Mouse (Mus musculus): ENCODE measurements around the gene Fstl4.

The Fstl4 gene

DNA sequence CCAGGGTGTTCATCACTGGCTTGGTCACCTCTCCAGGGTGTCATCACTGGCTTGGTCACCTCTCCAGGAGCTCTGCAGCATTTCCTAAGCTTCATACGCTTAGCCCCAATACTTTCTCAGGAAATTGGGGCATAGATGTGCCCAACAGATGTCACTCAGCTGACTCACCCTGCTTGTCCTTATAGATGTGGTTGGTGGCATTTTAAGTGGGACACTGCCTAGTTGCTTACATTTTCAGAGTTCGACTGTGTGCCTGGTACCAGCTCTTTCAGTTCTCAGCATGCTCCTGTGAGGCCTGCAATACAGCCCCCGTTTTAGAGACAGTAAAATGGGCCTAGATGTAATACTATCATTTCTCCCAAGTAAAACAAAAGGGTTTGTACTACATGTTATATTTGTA, 8.6 kb downstream of the Fstl4 start:
- DNase-seq (ENCODE audit: low spot score), result no peak

DNA sequence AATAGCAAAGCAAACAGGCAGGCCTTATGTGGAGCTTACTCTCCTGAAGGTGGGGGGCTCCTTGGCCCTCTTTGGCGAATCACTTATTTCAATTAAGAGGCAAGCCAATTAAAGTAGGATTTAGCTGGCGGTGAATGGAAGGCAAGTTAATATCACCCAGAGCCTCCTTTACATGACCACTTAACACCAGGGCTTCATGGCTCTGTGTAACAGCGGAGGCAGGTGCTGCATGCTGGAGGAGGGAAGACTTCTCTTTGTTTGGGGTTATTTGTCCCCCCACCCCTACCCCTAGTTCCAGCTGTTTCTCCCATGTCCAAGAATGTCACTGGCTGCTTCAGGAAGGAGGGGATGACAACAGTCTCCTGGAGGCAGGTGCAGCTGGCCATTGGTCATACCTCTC, 10.9 kb downstream of the Fstl4 start:
- DNase-seq (ENCODE audit: low spot score), result no peak

DNA sequence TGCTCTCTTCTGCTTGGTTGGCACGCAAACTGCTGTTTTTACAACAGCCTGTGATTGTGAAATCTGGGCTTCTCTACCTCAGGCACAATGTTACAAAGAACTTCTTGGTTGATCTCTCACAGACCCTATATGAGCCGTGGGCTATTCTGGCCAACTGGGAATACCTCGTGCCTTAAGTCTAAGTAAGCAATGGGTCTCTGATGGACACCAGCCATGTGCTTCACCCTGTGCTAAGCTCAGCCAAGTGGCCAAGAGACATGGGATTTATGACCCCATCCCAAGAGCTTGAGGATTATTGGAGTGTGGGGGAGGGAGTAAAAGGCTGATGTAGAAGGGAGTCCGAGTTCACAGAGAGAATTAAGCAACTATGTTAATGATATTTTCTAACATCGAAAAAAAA, 18.0 kb downstream of the Fstl4 start:
- no peak for DNase-seq (ENCODE audit: low spot score)

DNA sequence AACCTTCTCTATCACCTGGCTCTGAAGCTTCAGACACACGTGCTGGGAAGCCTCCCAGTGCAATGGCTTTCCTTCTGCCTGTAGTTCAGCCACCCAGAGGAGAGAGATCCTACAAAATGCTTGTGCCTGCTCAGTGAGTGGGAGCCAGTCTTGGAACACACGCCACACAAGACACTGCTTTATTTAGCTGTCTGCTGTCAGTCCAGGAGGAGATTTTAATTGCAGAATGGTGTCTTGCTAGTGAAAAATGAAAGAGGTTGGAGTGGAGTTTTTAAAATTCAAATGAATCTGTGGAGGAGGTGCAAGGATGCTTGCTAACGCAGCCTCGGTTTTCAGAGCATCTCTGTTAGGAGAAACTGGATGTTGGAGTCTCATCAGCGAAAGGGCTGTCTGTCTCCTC, 29.9 kb downstream of the Fstl4 start:
- no peak for DNase-seq (ENCODE audit: low spot score)

DNA sequence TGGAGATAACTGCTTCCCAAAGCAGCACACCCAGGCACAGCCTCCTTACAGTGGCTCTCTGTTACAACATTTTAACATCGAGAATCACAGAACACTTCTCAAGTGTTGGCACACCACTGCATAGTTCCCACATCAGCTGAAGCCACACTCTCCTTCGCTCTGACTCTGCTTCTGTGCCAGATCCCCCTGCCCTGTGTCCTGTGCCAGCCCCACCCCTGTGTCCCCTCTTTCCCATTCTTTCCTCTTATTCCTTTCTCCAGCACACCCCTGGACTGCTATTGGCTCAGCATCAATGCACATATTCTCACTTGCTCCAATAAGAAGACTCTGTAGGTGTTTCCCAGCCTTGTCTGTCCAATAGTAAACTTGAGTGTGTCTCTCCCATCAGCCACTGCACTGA, 45.1 kb downstream of the Fstl4 start:
- no peak for DNase-seq (ENCODE audit: low spot score)

DNA sequence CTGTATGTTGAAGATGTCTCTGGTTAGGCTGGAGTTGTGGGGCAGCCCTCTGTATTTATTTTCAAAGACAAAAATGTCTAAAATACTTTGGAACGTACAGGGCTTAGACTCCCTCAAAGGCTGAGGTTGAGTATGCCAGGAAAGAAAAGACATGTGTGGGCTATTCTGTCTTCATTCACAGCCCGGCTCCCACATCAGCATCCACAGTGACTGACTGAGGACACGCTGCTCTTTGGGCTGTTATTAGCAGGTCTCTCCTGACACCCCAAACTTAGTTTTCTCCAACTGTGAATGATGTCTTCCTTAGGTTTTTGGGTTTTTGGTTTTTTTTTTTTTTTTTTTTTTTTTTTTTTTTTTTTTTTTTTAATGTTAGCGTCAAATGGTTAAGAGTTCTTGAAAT, 51.6 kb downstream of the Fstl4 start:
- DNase-seq (ENCODE audit: low spot score), result no peak

DNA sequence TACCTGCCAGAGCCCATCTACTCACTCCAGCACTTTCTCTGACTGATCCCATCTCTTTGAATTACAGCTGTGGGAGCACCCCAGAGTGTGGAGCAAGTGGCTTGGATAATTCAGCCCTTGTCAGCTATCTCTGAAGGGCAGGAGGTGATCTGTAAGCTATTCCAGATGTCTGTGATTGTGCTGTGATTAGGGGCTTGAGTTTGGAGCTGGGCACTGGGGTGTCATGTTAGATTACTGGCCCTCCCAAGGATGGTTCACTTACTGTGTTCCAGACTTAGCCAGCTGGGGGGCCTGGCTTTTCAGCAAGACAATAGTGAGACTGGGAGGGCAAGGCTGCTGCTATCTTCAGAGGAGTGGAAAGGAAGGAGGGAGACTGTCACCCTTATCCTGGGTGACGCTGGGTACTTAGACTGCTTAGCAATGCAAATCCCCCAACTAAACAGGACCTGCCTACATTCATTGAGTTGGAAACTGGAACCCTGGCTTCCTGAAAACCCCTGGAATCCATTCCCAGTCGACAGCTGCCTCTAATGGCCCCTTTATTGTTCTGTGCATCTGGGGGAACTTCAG, 56.0 kb downstream of the Fstl4 start:
- DNase-seq (ENCODE audit: low spot score), result peak; percentile 42

DNA sequence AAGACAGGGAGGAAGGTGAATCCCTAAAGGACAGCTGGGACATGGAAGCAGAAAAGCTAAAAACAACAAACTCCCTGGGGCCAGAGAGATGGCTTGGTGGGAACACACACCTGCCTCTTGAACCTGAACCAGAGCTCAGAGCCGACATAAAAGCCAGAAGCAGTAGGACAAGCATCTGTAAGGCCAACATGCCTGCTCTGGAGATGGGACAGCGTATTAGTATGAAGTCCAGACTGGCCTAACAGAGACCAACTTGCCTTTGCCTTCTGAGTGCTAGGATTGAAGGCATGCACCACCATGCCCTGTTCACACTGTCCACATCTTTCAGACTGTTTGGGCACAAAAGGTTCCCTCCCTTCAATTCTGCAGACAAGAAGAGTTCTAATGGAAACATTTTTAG, 62.2 kb downstream of the Fstl4 start:
- DNase-seq (ENCODE audit: low spot score), result no peak

DNA sequence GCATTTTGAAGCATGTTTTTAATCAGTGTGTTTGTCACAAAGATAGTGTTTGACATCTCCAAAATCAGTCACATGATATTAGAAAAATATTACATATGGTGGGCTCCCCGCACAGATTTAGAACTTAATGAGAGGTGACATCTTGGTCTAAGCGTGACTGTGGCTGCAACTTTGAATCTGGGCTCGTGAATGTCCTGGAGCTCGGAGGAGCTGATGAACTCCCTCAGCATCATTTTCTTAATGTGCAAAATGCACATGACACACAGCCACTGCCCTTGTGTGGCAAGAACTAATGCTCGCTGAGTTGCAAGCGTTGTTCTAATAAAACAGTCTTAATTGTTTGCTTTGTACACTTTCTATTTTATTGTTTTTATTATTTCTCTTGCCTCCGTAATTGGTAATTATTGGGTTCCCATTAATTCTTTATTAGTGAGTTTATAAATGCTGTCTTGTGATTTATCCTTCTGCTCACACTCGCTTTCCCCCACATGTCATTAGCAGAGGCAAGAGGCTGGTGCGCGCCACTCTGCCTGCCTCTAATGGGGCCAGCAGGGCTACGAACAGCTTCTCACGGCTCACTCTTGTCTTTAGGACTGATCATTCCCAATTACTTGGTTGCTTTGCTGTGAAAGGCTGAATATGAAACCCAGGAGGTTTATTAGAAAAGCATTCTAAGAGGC, 67.3 kb downstream of the Fstl4 start:
- DNase-seq (ENCODE audit: low spot score), result peak; percentile 85

DNA sequence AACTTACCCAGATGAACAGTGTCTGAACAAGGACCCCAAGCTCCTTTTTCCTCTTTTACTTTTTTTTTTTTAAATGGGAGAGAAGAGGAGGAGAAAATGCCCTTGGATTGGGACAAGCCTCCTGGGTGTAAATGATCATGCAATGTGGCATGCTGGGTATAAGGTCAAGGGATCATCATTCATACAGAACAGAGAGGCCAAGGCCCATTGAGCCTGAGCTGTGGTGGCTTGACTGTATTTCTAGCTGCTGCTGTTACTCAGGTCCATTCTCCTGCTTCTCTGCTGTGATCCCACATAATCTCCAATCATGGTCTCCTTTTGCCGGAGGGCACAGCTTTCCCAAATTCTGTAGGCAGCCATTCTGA, 67.9 kb downstream of the Fstl4 start:
- peak; percentile 72 for DNase-seq (ENCODE audit: low spot score)

DNA sequence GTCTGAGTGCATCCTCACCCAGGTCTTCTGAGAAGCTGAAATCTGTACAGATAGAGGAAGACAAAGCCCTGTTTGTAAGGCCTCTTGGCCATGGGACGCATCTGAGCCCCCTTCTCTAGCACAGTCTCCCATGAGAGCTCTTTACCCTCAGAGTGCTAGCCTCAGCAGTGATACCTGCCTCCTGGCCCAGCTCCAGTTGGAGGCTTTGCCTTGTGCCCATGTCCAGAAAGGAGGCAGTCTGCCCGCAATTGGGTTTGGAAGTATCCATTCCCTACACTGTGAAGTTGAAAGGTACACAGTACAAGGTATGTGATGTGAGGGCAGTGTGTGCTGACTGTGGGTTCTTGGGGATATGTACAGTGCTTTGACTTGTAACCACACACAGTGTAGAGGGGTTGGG, 84.3 kb downstream of the Fstl4 start:
- DNase-seq (ENCODE audit: low spot score), result no peak

DNA sequence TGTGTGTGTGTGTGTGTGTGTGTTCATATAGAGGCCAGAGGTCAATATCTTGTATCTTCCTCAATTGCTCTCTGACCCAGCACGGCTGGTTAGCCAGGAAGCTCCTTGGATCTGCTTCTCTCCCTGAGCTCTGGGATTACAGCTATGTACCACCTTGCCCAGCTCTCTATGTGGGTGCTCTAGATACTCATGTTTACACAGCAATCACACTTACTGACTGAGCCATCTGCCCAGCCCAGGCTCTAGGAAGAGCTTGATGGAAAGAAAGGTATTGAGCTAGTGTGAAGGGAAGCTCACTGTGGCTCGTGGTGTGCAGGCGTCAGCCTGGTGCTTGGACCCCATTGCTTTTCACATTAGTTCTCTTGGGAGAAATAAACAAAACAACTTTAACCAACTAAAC, 85.6 kb downstream of the Fstl4 start:
- no peak for DNase-seq (ENCODE audit: low spot score)

DNA sequence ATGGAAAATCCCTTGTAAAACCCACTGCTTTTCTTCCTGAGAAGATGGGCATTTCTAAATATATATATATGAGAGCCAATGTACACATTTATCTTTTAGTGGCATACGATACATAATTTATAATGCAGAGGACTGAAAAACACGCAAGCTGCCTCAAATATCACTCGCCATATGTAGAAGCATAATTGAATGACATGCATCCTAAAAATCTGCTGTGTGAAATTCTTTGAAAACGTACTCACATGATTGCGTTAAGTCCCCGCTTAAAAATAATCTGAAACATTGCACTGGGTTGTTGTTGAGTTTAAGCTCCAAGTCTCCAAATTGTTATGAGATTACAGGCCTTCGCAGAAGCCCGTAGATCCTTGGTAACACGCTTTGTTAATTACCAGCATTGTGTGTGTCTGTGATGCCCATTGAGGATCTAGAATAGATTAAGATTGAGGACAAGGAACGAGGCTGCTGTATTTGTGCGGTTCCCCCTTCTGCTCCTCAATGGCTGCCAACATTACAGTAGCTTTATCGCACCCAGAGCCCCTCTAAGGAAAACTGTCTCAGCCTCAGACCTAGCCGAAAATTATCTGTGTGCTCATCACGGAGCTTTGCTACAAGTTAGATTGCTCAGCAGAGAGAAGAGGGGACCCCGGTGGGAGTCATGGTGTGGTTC, 108.5 kb downstream of the Fstl4 start:
- DNase-seq (ENCODE audit: low spot score), result no peak

DNA sequence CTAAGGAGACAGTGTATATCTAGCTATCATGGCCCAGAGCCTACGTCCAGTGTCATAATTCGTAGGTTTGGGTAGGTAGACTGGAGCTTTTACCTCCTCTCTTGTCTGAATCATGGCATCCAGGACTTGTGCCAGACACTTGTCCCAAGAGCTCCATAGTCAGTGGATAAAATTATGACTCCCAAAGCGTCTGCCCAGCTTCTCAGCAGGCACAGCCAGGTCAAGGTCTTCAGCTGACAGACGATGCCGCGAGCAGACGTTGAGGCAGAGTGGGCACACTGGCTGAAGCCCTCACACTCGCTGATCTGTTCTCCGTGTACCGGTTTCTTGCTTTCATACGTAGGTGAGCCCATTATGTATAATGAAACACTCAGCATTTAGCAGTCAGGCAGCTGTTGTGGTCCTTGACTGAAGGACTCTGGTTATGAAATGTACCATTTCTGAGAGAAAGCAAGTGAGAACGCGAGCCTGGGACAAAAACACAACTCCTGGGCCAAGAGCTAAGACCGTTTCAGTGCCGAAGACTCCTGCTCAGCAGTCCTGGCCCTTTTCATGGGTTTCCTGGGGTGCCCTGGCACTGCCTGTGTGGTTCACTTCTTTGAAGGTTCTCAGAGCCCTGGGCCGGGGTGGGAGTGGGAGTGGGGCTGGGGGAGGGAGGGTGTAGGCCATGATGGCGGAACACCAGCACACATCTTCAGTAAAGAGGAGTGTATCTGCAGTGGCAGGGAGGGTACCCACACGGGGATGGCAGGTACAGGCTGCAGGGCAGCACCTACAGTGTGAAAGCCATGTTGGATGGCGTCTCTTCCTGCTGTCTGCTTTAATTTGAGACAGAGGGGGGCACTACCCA, 111.7 kb downstream of the Fstl4 start:
- no peak for DNase-seq (ENCODE audit: low spot score)

DNA sequence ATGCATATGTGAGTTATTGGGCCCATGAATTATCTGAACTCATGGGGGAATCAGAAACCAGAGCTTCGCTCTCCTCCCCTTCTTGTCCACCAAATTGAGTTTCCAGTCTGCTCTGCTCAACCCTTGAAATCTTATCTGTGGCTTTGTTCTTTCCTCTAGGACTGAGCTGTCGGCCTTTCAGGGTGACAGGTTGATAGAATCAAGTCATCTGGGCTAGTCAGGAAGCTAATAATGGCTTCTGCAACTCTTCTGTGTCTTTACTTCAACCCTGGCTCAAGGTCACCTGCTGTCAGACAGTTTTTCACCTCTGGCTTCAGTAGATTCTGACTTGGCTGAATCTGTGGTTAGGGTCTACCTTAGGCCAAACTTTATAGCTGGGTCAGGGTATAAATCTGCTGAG, 113.2 kb downstream of the Fstl4 start:
- no peak for DNase-seq (ENCODE audit: low spot score)

DNA sequence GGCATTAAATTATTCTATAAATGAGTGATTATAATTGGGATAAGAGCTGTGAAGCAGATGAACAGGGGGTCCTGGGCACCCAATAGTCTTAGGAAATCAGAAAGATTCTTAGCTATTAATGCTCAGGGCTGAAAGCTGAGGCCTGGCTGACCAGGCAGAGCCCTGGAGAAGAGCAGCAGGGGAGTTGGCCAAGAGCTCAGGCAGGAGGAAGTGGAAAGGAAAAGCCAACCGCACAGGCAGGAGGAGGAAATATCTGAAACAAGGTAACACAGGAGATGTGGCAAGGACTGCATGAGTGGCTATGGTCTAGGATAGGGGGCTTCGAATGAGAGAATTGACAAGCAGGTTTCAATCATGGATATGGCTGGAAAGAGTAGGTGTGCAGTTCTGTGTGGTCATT, 115.5 kb downstream of the Fstl4 start:
- DNase-seq (ENCODE audit: low spot score), result no peak

DNA sequence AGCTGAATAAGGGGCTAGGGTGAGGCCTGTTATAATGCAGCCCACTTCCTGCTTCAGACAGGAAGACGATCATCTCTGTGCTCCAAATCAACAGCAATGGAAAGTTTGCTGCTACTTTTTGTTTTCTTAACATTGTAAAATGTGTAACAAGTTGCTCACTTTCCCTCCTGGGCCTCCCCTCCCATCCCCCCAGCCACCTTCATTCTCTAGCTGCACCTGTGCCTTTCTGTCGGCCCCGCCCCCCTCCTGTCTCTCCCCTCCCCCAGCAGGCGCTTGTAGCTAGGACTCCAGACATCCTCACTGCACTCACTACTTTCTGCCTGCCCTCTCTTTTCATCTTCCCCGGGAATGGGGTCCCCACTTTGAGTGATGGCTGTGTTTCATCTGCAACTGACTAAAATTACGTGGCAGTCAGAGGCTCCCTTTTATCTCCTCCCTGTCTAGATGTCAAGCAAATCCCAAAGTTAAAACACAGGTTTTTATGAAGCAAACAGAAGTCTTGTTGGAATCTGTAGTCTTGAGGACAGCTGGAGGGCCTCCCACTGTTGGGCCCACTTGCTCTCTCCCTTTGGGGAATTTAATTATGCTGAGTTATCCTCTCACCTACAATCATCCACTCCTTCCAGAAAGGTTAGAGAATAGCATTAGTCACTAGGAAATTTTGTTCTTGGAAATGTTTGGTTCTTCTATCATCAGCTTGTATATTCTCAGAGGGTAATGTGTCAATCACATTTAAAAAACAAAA, 122.3 kb downstream of the Fstl4 start:
- DNase-seq (ENCODE audit: low spot score), result no peak

DNA sequence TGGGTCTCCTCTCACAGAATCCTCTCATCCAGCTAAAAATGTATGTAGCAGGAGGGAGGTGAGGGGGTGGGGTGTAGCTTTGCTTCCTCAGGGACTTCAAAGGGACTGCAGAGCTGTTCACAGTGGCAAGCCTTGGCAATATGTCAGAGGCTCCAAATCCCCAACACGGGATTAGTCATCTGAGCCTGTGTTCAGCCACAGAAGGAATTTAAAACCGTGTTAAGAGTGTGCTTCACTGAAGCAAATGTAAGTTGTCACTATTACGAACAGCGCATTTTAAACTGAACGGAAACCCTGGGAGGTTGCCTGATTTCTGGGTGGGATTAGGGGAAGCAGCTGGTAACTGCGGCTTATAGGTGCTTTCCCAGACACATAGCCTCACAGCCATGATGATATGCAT, 123.7 kb downstream of the Fstl4 start:
- DNase-seq (ENCODE audit: low spot score), result peak; percentile 47

DNA sequence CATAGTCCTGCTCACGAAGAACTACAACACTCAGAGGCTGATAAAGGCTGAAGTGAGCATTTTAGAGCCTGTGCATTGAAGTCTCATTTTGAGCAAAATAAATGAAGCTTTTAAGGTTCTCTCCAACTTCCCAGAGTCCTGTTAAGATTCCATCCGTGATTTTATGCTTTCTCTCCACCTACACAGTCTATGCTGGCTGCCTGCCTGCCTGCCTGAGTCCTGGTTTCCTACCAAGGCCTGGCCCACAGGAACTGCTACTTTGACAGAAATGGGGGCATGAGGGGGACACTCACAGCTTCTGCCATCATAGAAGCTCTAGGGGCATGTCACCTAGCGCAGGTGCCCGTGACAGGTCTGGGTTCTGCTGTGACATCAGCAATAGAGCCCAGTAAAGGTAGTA, 125.1 kb downstream of the Fstl4 start:
- DNase-seq (ENCODE audit: low spot score), result no peak

DNA sequence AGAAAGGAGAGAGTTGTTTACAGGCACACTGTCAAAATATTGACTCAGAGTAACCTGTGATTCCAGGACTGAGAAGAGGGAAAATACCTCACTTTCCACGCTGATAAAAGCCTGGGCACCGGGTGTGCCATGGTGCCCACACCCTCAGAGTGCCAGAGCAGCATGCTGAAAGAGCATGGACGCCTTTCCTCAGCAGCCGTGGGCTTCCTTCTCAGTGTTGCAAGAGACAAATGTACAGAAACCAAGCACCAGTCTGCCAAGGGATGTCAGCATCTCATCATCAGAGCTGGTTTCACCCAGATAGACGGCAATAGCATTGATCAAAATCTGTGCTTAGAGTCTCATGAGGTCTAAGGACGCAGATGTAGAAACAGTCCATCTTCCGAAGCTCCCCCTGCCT, 125.7 kb downstream of the Fstl4 start:
- no peak for DNase-seq (ENCODE audit: low spot score)

DNA sequence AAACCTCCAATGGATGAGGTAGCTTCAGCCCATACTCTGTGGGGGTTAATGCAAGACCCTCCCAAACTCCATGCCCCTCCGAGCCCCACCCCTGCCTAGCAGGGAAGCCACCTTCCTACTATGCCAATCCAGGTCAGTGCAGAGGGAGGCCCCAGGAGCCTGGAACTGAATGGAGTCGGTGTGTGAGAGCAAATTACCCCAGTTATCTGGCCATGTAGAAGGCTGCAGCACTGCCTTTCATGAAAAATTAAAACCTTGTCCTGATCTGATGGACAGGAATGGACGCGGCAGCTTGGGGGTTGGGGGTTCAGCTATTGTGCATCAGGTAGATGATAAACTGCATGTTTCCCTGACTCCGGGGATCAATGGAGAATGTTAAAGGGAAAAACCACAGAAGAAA, 139.7 kb downstream of the Fstl4 start:
- DNase-seq (ENCODE audit: low spot score), result peak; percentile 74

DNA sequence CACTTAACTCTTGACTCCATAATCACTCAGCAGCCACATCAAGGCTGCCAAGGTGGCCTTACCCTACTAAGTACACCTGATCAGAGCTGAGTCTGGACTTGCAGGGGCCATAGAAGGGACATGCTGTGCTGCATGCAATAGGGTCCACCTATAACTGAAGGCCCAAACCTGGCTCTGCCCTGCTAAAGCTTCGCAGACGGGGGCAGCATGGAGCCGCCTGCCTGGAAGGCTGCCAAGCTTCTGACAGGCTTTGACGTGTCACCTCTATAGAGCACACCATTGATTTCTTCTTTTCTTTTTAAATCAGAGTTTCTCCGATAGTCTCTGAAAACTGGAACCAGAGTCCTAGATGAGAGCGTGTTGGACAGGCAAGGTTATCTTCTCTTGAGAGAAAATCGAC, 146.4 kb downstream of the Fstl4 start:
- DNase-seq (ENCODE audit: low spot score), result no peak
